Mouse (Mus musculus) urinary bladder, postnatal 10 days (tissue): ENCODE data around the gene Ccdc180.

ENCODE experiments used
- DNase-seq: peaks from one replicate; pipeline ENCODE4 v3.0.0; 2022; ENCODE audit warnings: low spot score

The Ccdc180 gene

GRCm38 (mm10) chr4:45971806-45972447, 81.8 kb downstream of the Ccdc180 start:
- peak; percentile 99 for DNase-seq

GRCm38 (mm10) chr4:45972448-45972854, 82.3 kb downstream of the Ccdc180 start:
- no peak for DNase-seq

GRCm38 (mm10) chr4:45972951-45973350, 82.8 kb downstream of the Ccdc180 start:
- DNase-seq = no peak

- DNase-seq = no peak
These were observed 87.0 kb downstream of the Ccdc180 start for GRCm38 (mm10) chr4:45976931-45977667.

- no peak for DNase-seq
These were observed 89.8 kb downstream of the Ccdc180 start for GRCm38 (mm10) chr4:45979916-45980315.

GRCm38 (mm10) chr4:45981054-45981453, 91.0 kb downstream of the Ccdc180 start:
- DNase-seq = no peak

- no peak for DNase-seq
These were observed 100.5 kb downstream of the Ccdc180 start for GRCm38 (mm10) chr4:45990427-45991135.

- DNase-seq = no peak
These were observed 108.4 kb downstream of the Ccdc180 start for GRCm38 (mm10) chr4:45998536-45998935.
